Mouse (Mus musculus): Measurements from ENCODE around the gene Clstn1.
"Not testable (repeated sequence)": the region's sequence is repeated elsewhere in the genome, so short reads cannot be mapped to it uniquely, and the experiment has no call there.

DNA sequence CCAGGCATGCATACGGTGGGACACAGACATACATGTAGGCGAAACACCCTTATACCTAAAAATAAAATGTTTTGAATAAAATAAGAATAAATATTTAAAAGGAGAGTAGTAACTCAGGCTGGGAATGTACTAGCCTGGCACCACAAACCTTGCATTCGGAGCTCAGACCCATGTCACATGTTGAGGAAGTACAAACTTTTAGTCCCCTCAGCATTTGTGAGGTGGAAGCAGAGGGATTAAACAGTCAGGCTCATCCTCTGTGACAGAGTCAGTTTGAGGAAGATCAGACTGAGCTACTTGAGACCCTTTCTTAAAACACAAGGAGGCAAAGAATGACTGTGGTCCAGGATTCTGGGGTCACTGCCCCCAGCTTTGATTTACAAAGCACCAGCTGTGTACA lies 30.7 kb downstream of the Clstn1 start:
- TF ChIP-seq CTCF, EP300 (IDR thresholded peaks at IDR 0.05; ENCODE audit: low read depth): not testable (repeated sequence)

Data from liver, embryonic 14.5 days (tissue).